11 mouse cellular contexts compared by ENCODE assay signal in genomic region chr3:100911498-100912213, GRCm38 (mm10). TPM values are rescaled to one million over a fixed set of nuclear protein-coding genes. Genes with fewer than 3 reads are reported as not detected.
A peak's percentile ranks its signal among the peaks of the same experiment; 100 is the strongest.
DNase-seq lines count a peak whose midpoint lies in the region; ATAC-seq lines count a peak whose summit lies in the region.
"Had no signal": no experiment of that assay in that cellular context is flagged by ENCODE, and none has a peak within 500 bp of the region (broad histone marks: within the 10 kb centered on the region; RNA-seq: fewer than 3 reads in every experiment).

No protein-coding gene starts in this region.

- no peaks in the 10 kb centered on the region for H3K4me1 ChIP-seq in hindbrain, embryonic 14.5 days (replicated peaks; ENCODE audit: control insufficient read depth, insufficient read depth, low read length)
- H3K4me1 ChIP-seq in hindbrain, embryonic 12.5 days: no peaks in the 10 kb centered on the region
- H3K4me1 ChIP-seq in midbrain, embryonic 15.5 days: no peaks in the 10 kb centered on the region
- no peaks in the 10 kb centered on the region for H3K4me1 ChIP-seq in midbrain, embryonic 16.5 days (ENCODE audit: control insufficient read depth, insufficient read depth, low read length)
- peaks cover 6% of the 10 kb centered on the region for H3K4me1 ChIP-seq in embryonic facial prominence, embryonic 15.5 days
- H3K4me1 ChIP-seq in stomach, embryonic 16.5 days (ENCODE audit: control insufficient read depth, insufficient read depth, low read length): peaks cover 3% of the 10 kb centered on the region; the same call in 1 of the 2 replicates

- H3K27me3 ChIP-seq in hindbrain, embryonic 14.5 days (ENCODE audit: control insufficient read depth, insufficient read depth, low read length): no peaks in the 10 kb centered on the region
- H3K27me3 ChIP-seq in hindbrain, embryonic 12.5 days: no peaks in the 10 kb centered on the region
- no peaks in the 10 kb centered on the region for H3K27me3 ChIP-seq in midbrain, embryonic 15.5 days (replicated peaks)
- no peaks in the 10 kb centered on the region for H3K27me3 ChIP-seq in midbrain, embryonic 16.5 days (ENCODE audit: control insufficient read depth, insufficient read depth, low read depth, low read length)
- no peaks in the 10 kb centered on the region for H3K27me3 ChIP-seq in embryonic facial prominence, embryonic 15.5 days
- no peaks in the 10 kb centered on the region for H3K27me3 ChIP-seq in stomach, embryonic 16.5 days (ENCODE audit: control insufficient read depth, insufficient read depth, low read length)

- H3K9ac ChIP-seq in hindbrain, embryonic 14.5 days: no peak overlapping the region
- no peak overlapping the region for H3K9ac ChIP-seq in hindbrain, embryonic 12.5 days
- no peak overlapping the region for H3K9ac ChIP-seq in midbrain, embryonic 15.5 days
- H3K9ac ChIP-seq in midbrain, embryonic 16.5 days (ENCODE audit: low read depth, low read length): no peak overlapping the region
- H3K9ac ChIP-seq in embryonic facial prominence, embryonic 15.5 days: no peak overlapping the region
- H3K9ac ChIP-seq in stomach, embryonic 16.5 days (ENCODE audit: low read length): no peak overlapping the region

- no peak overlapping the region for H3K4me3 ChIP-seq in hindbrain, embryonic 14.5 days (replicated peaks; ENCODE audit: low read length)
- H3K4me3 ChIP-seq in hindbrain, embryonic 12.5 days: no peak overlapping the region
- no peak overlapping the region for H3K4me3 ChIP-seq in midbrain, embryonic 15.5 days
- H3K4me3 ChIP-seq in midbrain, embryonic 16.5 days (ENCODE audit: low read depth, low read length): no peak overlapping the region
- no peak overlapping the region for H3K4me3 ChIP-seq in embryonic facial prominence, embryonic 15.5 days (replicated peaks)
- H3K4me3 ChIP-seq in stomach, embryonic 16.5 days (replicated peaks; ENCODE audit: low read length): no peak overlapping the region

- H3K9me3 ChIP-seq in hindbrain, embryonic 14.5 days (ENCODE audit: control insufficient read depth, low read length): no peaks in the 10 kb centered on the region
- no peaks in the 10 kb centered on the region for H3K9me3 ChIP-seq in hindbrain, embryonic 12.5 days (replicated peaks)
- no peaks in the 10 kb centered on the region for H3K9me3 ChIP-seq in midbrain, embryonic 15.5 days
- H3K9me3 ChIP-seq in midbrain, embryonic 16.5 days (replicated peaks; ENCODE audit: control insufficient read depth, low read length, poor library complexity, severe bottlenecking): no peaks in the 10 kb centered on the region
- no peaks in the 10 kb centered on the region for H3K9me3 ChIP-seq in embryonic facial prominence, embryonic 15.5 days (replicated peaks)
- H3K9me3 ChIP-seq in stomach, embryonic 16.5 days (replicated peaks; ENCODE audit: control insufficient read depth, low read length): no peaks in the 10 kb centered on the region

- 85% methylated on average over 7 of the region's 7 CpGs for whole genome bisulfite sequencing in hindbrain, embryonic 14.5 days
- 69% methylated on average over 7 of the region's 7 CpGs for WGBS in hindbrain, embryonic 12.5 days
- WGBS in midbrain, embryonic 15.5 days: 75% methylated on average over 7 of the region's 7 CpGs
- WGBS in midbrain, embryonic 16.5 days: 77% methylated on average over 7 of the region's 7 CpGs
- WGBS in embryonic facial prominence, embryonic 15.5 days: 51% methylated on average over 7 of the region's 7 CpGs
- 41% methylated on average over 7 of the region's 7 CpGs for WGBS in stomach, embryonic 16.5 days

- 0 out of 2 replicates have a peak, but pooled peaks have one; percentile 40 for ATAC-seq in hindbrain, embryonic 14.5 days (ENCODE audit: low FRiP score)
- no peak for ATAC-seq in hindbrain, embryonic 12.5 days (ENCODE audit: low FRiP score)
- ATAC-seq in midbrain, embryonic 15.5 days (replicated peaks): 0 out of 2 replicates have a peak, but pooled peaks have one; percentile 58
- no peak for ATAC-seq in midbrain, embryonic 16.5 days
- ATAC-seq in embryonic facial prominence, embryonic 15.5 days (ENCODE audit: insufficient number of reproducible peaks, low FRiP score, low TSS enrichment, low read depth): peak; percentile 49; the same call in 1 of the 2 replicates
- peak; percentile 84 for ATAC-seq in stomach, embryonic 16.5 days (ENCODE audit: insufficient read depth, low FRiP score)

- H3K4me2 ChIP-seq in hindbrain, embryonic 14.5 days (replicated peaks): no peak overlapping the region
- no peak overlapping the region for H3K4me2 ChIP-seq in hindbrain, embryonic 12.5 days (replicated peaks)
- H3K4me2 ChIP-seq in midbrain, embryonic 15.5 days: no peak overlapping the region
- H3K4me2 ChIP-seq in midbrain, embryonic 16.5 days (ENCODE audit: low read length): no peak overlapping the region
- H3K4me2 ChIP-seq in embryonic facial prominence, embryonic 15.5 days (replicated peaks): no peak overlapping the region
- H3K4me2 ChIP-seq in stomach, embryonic 16.5 days (ENCODE audit: low read depth, low read length): no peak overlapping the region

- H3K27ac ChIP-seq in hindbrain, embryonic 14.5 days: no peak overlapping the region
- no peak overlapping the region for H3K27ac ChIP-seq in hindbrain, embryonic 12.5 days
- H3K27ac ChIP-seq in midbrain, embryonic 15.5 days: no peak overlapping the region
- no peak overlapping the region for H3K27ac ChIP-seq in midbrain, embryonic 16.5 days (ENCODE audit: low read length)
- H3K27ac ChIP-seq in embryonic facial prominence, embryonic 15.5 days (replicated peaks): no peak overlapping the region
- no peak overlapping the region for H3K27ac ChIP-seq in stomach, embryonic 16.5 days (ENCODE audit: low read length)

- no peak for DNase-seq in hindbrain, embryonic 14.5 days (ENCODE audit: low spot score)
- no peak for DNase-seq in thymus, postnatal 14 days
- DNase-seq: heart, postnatal 10 days; lung, adult 18-20 months; midbrain, embryonic 14.5 days; spleen, adult 18-20 months had no signal

- H3K36me3 ChIP-seq in hindbrain, embryonic 14.5 days (replicated peaks; ENCODE audit: control insufficient read depth, insufficient read depth): no peaks in the 10 kb centered on the region
- no peaks in the 10 kb centered on the region for H3K36me3 ChIP-seq in hindbrain, embryonic 12.5 days
- H3K36me3 ChIP-seq in midbrain, embryonic 15.5 days (replicated peaks): no peaks in the 10 kb centered on the region
- H3K36me3 ChIP-seq in midbrain, embryonic 16.5 days (ENCODE audit: control insufficient read depth, insufficient read depth, low read length): no peaks in the 10 kb centered on the region
- no peaks in the 10 kb centered on the region for H3K36me3 ChIP-seq in embryonic facial prominence, embryonic 15.5 days
- no peaks in the 10 kb centered on the region for H3K36me3 ChIP-seq in stomach, embryonic 16.5 days (ENCODE audit: control insufficient read depth, insufficient read depth, low read length)

RNA-seq across cellular contexts. Expression of gene Trim45, which starts 10.3 kb away (rescaled TPM):
- polyA plus RNA-seq in hindbrain, embryonic 14.5 days (2014; fragmentation: Nextera tagmentation; extraction: Ambion mirVana): 6.2 and 7.0 TPM in 2 replicates
- polyA plus RNA-seq in hindbrain, embryonic 12.5 days (2016; fragmentation: Nextera tagmentation; extraction: Ambion mirVana): 6.6 and 7.8 TPM in 2 replicates
- 8.5 and 9.3 TPM in 2 replicates for polyA plus RNA-seq in midbrain, embryonic 15.5 days (2015; fragmentation: Nextera tagmentation; extraction: Ambion mirVana)
- 7.9 and 8.6 TPM in 2 replicates for polyA plus RNA-seq in midbrain, embryonic 16.5 days (2015; fragmentation: Nextera tagmentation; extraction: Ambion mirVana)
- polyA plus RNA-seq in embryonic facial prominence, embryonic 15.5 days (2015; fragmentation: Nextera tagmentation; extraction: Ambion mirVana): 6.5 and 7.1 TPM in 2 replicates
- polyA plus RNA-seq in stomach, embryonic 16.5 days (2015; fragmentation: Nextera tagmentation; extraction: Ambion mirVana): 6.4 and 6.5 TPM in 2 replicates

RNA-seq across cellular contexts. Expression of gene Ttf2, which starts 57.8 kb away (rescaled TPM):
- polyA plus RNA-seq in hindbrain, embryonic 14.5 days (2014; fragmentation: Nextera tagmentation; extraction: Ambion mirVana): 4.8 and 5.5 TPM in 2 replicates
- polyA plus RNA-seq in hindbrain, embryonic 12.5 days (2016; fragmentation: Nextera tagmentation; extraction: Ambion mirVana): 15.8 and 16.5 TPM in 2 replicates
- polyA plus RNA-seq in midbrain, embryonic 15.5 days (2015; fragmentation: Nextera tagmentation; extraction: Ambion mirVana): 3.9 and 4.3 TPM in 2 replicates
- 2.7 and 3.1 TPM in 2 replicates for polyA plus RNA-seq in midbrain, embryonic 16.5 days (2015; fragmentation: Nextera tagmentation; extraction: Ambion mirVana)
- 11.2 and 12.2 TPM in 2 replicates for polyA plus RNA-seq in embryonic facial prominence, embryonic 15.5 days (2015; fragmentation: Nextera tagmentation; extraction: Ambion mirVana)
- 12.3 and 12.4 TPM in 2 replicates for polyA plus RNA-seq in stomach, embryonic 16.5 days (2015; fragmentation: Nextera tagmentation; extraction: Ambion mirVana)

Comparison
In these comparisons a context has a peak if more than half of its experiments do, and no peak if none do; other contexts are left out.
1. ATAC-seq: peak in hindbrain, embryonic 14.5 days (single experiment), midbrain, embryonic 15.5 days (single experiment), embryonic facial prominence, embryonic 15.5 days (single experiment) and stomach, embryonic 16.5 days (single experiment); none in hindbrain, embryonic 12.5 days (single experiment) and midbrain, embryonic 16.5 days (single experiment).